Mouse (Mus musculus) cortical plate, adult 2 months (tissue): ENCODE results near the gene Rpl7l1.

Source experiments
- CTCF ChIP-seq: fragments of 200-500 bp; IDR thresholded peaks from 2 replicates; pipeline ENCODE4 v1.5.1; 2011; ENCODE audit warnings: mild to moderate bottlenecking, control low read depth, low read length; ENCODE audit not compliant: insufficient read depth; ENCODE audit errors: extremely low read depth
- POLR2A ChIP-seq: fragments of 200-500 bp; IDR thresholded peaks from 2 replicates; pipeline ENCODE4 v1.6.1; 2011; ENCODE audit warnings: mild to moderate bottlenecking, low read length, control low read depth; ENCODE audit not compliant: insufficient read depth; ENCODE audit errors: extremely low read depth

GRCm38 (mm10) chr17:46763544-46763943, 18.9 kb downstream of the Rpl7l1 start, which contains the start of gene Ptcra:
- TF ChIP-seq CTCF = no peak
- TF ChIP-seq POLR2A = no peak
